Mouse (Mus musculus) ES-E14 (cell line): ENCODE data around the gene Ipo11. TPM values are rescaled to one million over a fixed set of nuclear protein-coding genes. Genes with fewer than 3 reads are reported as not detected.

Source experiments
- DNase-seq: peaks from one replicate; pipeline ENCODE4 v3.0.0-alpha.2; 2013; ENCODE audit warnings: low read depth, low spot score
- H3K27ac ChIP-seq: 2 replicates; pipeline ENCODE4 v1.5.1; 2012; ENCODE audit warnings: low read depth, mild to moderate bottlenecking, low read length, moderate library complexity, mixed read lengths; ENCODE audit not compliant: poor library complexity, insufficient read depth, severe bottlenecking
- H3K36me3 ChIP-seq: 2 replicates; pipeline ENCODE4 v1.6.1; 2012; ENCODE audit warnings: mild to moderate bottlenecking, low read length, moderate library complexity, mixed read lengths; ENCODE audit not compliant: control insufficient read depth, poor library complexity, insufficient read depth, severe bottlenecking
- H3K4me1 ChIP-seq, 2 experiments: fragments of 150-350 bp in 1 of 2; sonication (generic) in 1 of 2; 2 replicates each; pipeline ENCODE4 v1.6.1; 2012; ENCODE audit warnings: low read length in 2 of 2, mild to moderate bottlenecking in 1 of 2, mixed read lengths in 1 of 2; ENCODE audit not compliant: control insufficient read depth in 2 of 2, insufficient read depth in 2 of 2, poor library complexity in 1 of 2
- H3K4me3 ChIP-seq, 2 experiments: fragments of 150-350 bp in 1 of 2; sonication (generic) in 1 of 2; 2 replicates each; pipeline ENCODE4 v1.5.1; 2012; ENCODE audit warnings: low read length in 2 of 2, low read depth in 1 of 2, mild to moderate bottlenecking in 1 of 2, mixed read lengths in 1 of 2; ENCODE audit not compliant: insufficient read depth in 1 of 2, poor library complexity in 1 of 2, severe bottlenecking in 1 of 2
- H3K9ac ChIP-seq: 2 replicates; pipeline ENCODE4 v1.6.1; 2012; ENCODE audit warnings: low read depth, mild to moderate bottlenecking, low read length, mixed read lengths; ENCODE audit not compliant: poor library complexity, insufficient read depth, severe bottlenecking
- H3K9me3 ChIP-seq: fragments of 150-350 bp; sonication (generic); 2 replicates; pipeline ENCODE4 v1.6.1; 2012; ENCODE audit warnings: low read depth, mild to moderate bottlenecking, low read length; ENCODE audit not compliant: control insufficient read depth, insufficient read depth
- CHD2 ChIP-seq: IDR thresholded peaks from 2 replicates; pipeline ENCODE4 v1.6.1; 2014; ENCODE audit warnings: mild to moderate bottlenecking, low read depth, low read length, inconsistent platforms
- HCFC1 ChIP-seq: IDR thresholded peaks from 2 replicates; pipeline ENCODE4 v1.6.1; 2012; ENCODE audit warnings: low read length, inconsistent platforms, borderline replicate concordance; ENCODE audit not compliant: insufficient read depth
- MAFK ChIP-seq: IDR thresholded peaks from 2 replicates; pipeline ENCODE4 v1.6.1; 2014; ENCODE audit warnings: mild to moderate bottlenecking, low read depth, low read length, inconsistent platforms; ENCODE audit not compliant: insufficient read depth
- ZC3H11A ChIP-seq: IDR thresholded peaks from 2 replicates; pipeline ENCODE4 v1.6.1; 2012; ENCODE audit warnings: low read depth, mild to moderate bottlenecking, inconsistent platforms, low read length, borderline replicate concordance
- ZNF384 ChIP-seq: IDR thresholded peaks from 2 replicates; pipeline ENCODE4 v1.6.1; 2012; ENCODE audit warnings: low read depth, low read length, inconsistent platforms
- in situ Hi-C, 2 experiments: fragments of 600-800 bp; cut with MboI; formaldehyde crosslinking; loops; one replicate each; pipeline ENCODE4 v1.15.1; 2025; ENCODE audit warnings: low sequenced_read_pairs in 2 of 2, inconsistent platforms in 1 of 2; ENCODE audit not compliant: unreplicated experiment in 2 of 2
- total RNA-seq: library from RNA; depleted of rRNA; stranded (reverse); fragments of 300-350 nt; gene quantifications from 2 replicates; pipeline ENCODE4 v1.2.3, GENCODE M21; 2012

Ipo11 gene
- total RNA-seq, 1 experiment, result 68.6 TPM

DNA sequence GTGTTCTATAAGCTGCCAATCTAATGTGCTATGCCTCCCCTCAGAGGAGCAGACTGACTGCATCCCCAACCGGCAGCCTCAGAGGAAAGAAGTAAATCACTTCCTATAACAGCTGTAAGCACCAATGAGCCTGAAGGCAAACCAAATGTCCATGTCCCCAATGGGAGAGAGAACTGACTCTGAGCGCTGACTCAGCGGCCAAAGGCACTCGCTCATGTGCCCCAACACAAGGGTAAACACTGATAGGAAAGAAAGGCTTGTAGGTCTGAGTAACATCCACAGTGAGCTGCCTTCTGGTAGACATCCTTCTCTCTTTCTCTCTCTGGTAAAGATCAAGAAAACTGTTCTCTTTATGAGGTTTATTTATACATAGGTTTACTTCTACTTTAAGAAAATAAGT is 94.2 kb downstream of the Ipo11 start:
- Histone ChIP-seq H3K4me3 (no peak overlapping the region), H3K9ac (no peak overlapping the region), H3K4me1 (no peaks in the 10 kb centered on the region), H3K9me3 (no peaks in the 10 kb centered on the region), H3K36me3 (peaks cover 4% of the 10 kb centered on the region), H3K27ac (no peak overlapping the region)
- DNase-seq, result no peak
- 0 out of 2 replicates have a peak, but pooled peaks have one; percentile 29 for TF ChIP-seq MAFK
- no peak for TF ChIP-seq HCFC1
- in situ Hi-C loops, result no loop called here

DNA sequence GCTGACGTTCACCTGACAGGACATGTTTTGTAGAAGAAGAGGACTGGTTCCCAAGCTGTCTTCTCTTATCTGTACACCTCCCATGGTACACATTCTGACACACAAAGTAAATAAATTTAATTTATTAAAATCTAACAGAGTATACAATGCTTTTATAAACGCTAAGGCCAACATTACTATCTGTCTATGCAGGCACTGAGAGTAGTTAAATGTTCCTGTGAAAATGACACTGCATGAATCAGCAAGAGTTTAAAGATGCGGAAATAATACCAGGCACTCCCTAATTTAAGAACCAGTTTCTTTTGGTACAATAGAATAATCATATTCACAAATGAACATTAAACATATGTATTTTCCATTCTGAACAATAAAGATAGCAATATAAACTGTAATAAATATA is 98.0 kb downstream of the Ipo11 start:
- Histone ChIP-seq H3K4me1 (no peaks in the 10 kb centered on the region), H3K27ac (no peak overlapping the region), H3K9ac (no peak overlapping the region), H3K9me3 (no peaks in the 10 kb centered on the region), H3K4me3 (no peak overlapping the region), H3K36me3 (peaks cover 2% of the 10 kb centered on the region; the same call in 1 of the 2 replicates)
- in situ Hi-C loops, result no loop called here
- TF ChIP-seq CHD2 (no peak), MAFK (no peak), ZNF384 (no peak), HCFC1 (no peak), ZC3H11A (no peak)
- DNase-seq, result no peak

DNA sequence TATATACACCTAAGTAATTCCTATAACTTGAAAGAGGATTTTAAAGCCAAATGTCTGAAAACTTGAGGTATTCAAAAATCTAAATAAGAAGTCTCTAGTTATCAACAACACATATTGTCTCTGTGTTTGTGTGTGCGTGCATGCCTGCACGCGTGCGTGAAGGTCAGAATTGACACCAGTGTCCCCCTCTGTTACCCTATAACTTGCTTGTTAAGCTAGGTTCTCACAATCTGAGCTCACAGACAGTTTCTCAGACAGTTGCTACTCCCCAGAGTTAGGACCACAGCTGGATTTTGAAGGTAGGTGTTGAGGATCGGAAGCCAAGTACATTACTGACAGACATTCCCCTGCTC is 100.3 kb downstream of the Ipo11 start:
- H3K9ac ChIP-seq, result no peak overlapping the region
- no peak for DNase-seq
- H3K36me3 ChIP-seq, result peaks cover 2% of the 10 kb centered on the region; the same call in 1 of the 2 replicates
- no peaks in the 10 kb centered on the region for H3K4me1 ChIP-seq
- H3K27ac ChIP-seq, result no peak overlapping the region
- TF ChIP-seq MAFK (no peak), ZNF384 (no peak), CHD2 (no peak)
- in situ Hi-C loops, result no loop called here
- no peak overlapping the region for H3K4me3 ChIP-seq
- H3K9me3 ChIP-seq, result no peaks in the 10 kb centered on the region

DNA sequence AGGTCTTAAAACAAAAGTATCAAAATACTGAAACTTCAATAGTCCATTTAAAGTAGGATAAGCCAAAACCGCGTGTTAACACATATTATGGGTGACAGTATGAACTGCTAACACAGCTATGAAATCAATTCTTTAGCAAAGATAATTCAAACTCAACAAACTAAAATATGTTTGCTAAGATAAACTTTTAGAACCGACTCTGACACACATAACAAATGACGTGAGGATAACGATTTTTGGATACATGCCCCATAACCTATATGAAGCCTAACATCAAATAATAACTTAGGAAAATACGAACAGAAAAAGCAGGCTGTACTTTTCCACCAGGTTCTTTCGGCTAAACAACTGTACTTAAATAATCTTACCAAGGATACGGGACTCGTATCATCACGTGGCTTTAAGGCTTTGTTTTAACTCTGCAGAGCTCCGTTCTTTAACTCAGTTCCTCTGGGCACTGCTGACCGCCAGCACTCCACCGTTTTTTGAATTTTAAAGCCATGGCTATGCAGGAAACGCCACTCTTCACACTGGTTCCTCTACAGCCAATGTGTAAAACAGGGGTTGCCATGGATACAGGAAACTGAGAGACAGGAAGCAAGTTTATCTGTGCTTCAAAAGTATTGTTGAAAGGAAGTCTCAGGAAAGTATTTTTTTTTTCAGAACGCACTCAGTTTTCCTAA is 100.8 kb downstream of the Ipo11 start:
- Histone ChIP-seq H3K4me1 (no peaks in the 10 kb centered on the region), H3K9ac (no peak overlapping the region), H3K4me3 (no peak overlapping the region), H3K27ac (no peak overlapping the region), H3K36me3 (peaks cover 2% of the 10 kb centered on the region; the same call in 1 of the 2 replicates), H3K9me3 (no peaks in the 10 kb centered on the region)
- no peak for TF ChIP-seq ZC3H11A
- no peak for TF ChIP-seq CHD2
- no peak for TF ChIP-seq ZNF384
- TF ChIP-seq MAFK, result no peak
- TF ChIP-seq HCFC1, result no peak
- in situ Hi-C loops, result no loop called here
- no peak for DNase-seq

DNA sequence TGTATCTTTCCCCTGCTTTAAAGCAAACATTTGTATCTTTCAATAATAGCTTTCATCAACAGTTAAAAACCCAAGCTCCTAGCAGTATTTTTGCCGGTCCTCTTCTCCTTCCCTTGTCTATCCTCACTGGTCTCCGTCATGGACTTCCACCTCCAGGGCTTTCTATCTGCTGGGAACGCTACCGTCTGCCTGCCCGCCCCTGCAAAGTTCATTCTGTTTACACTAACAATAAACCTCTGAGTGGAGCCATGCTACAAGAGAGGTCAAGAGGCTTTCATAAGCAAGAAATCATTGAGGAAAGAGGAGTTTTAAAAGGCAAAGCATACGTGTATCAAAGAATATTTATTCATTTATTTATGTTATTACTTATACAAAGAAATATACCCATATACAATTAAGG is 106.7 kb downstream of the Ipo11 start:
- TF ChIP-seq ZC3H11A (no peak), CHD2 (no peak), ZNF384 (no peak), MAFK (no peak), HCFC1 (no peak)

More for the DNA sequence above, 106.7 kb downstream of the Ipo11 start:
- no peaks in the 10 kb centered on the region for H3K4me1 ChIP-seq
- H3K9ac ChIP-seq, result no peak overlapping the region
- DNase-seq, result no peak
- in situ Hi-C loops, result no loop called here
- no peak overlapping the region for H3K27ac ChIP-seq
- H3K4me3 ChIP-seq, result no peak overlapping the region
- peaks cover 2% of the 10 kb centered on the region; the same call in 1 of the 2 replicates for H3K36me3 ChIP-seq
- H3K9me3 ChIP-seq, result no peaks in the 10 kb centered on the region
